Mouse (Mus musculus) testis, adult 2 months (tissue): Measurements from ENCODE around the gene Mad2l1bp.

Experiments
- CTCF ChIP-seq: fragments of 200-500 bp; IDR thresholded peaks from 2 replicates; pipeline ENCODE4 v1.5.1; 2012; ENCODE audit warnings: low read depth, mild to moderate bottlenecking, inconsistent platforms, low read length, moderate library complexity; ENCODE audit not compliant: control insufficient read depth, insufficient read depth, insufficient replicate concordance
- POLR2A ChIP-seq: fragments of 200-500 bp; IDR thresholded peaks from 2 replicates; pipeline ENCODE4 v1.6.1; 2012; ENCODE audit warnings: low read depth, mild to moderate bottlenecking, inconsistent platforms, low read length, moderate library complexity; ENCODE audit not compliant: control insufficient read depth

DNA sequence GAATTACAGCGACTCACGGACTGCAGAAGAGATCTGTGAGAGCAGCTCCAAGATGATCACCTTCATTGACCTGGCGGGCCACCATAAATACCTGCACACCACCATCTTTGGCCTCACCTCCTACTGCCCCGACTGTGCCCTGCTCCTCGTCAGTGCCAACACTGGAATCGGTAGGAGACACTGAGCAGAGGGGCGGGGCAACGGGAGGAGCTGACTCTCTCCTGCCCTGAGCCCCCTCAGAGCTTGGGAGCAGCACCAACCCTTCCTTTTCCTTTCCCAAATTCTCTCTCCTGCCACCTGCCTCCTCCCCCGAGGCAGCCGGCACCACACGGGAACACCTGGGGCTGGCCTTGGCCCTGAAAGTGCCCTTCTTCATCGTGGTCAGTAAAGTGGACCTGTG lies 12.1 kb upstream of the Mad2l1bp start:
- TF ChIP-seq CTCF, result no peak
- TF ChIP-seq POLR2A, result no peak
